Mouse (Mus musculus): ENCODE data around the gene Cmas. TPM values are rescaled to one million over a fixed set of nuclear protein-coding genes. Genes with fewer than 3 reads are reported as not detected.

Gene Cmas
- total and polyA plus RNA-seq, 2 experiments from 2014 or later, result 59.1 to 171 TPM

- no peak overlapping the region for H3K9ac ChIP-seq (replicated peaks; ENCODE audit: low read length)
- no peak overlapping the region for H3K27ac ChIP-seq
- ATAC-seq (no peak), DNase-seq (ENCODE audit: low spot score) (no peak)
- no peaks in the 10 kb centered on the region for H3K4me1 ChIP-seq (ENCODE audit: insufficient read depth, low read length)
- H3K4me2 ChIP-seq (ENCODE audit: low read depth, low read length), result no peak overlapping the region
- H3K27me3 ChIP-seq (ENCODE audit: insufficient read depth, low read length), result no peaks in the 10 kb centered on the region
- 35% methylated on average over 2 of the region's 2 CpGs for WGBS
- no peaks in the 10 kb centered on the region for H3K9me3 ChIP-seq (ENCODE audit: low read length)
- peaks cover 58% of the 10 kb centered on the region for H3K36me3 ChIP-seq (ENCODE audit: insufficient read depth, low read length)
- no peak overlapping the region for H3K4me3 ChIP-seq (ENCODE audit: low read length)
- no peak for TF ChIP-seq CTCF (IDR thresholded peaks at IDR 0.05; ENCODE audit: low read depth)
Measured at GRCm38 (mm10) chr6:142764933-142765332, 8.4 kb downstream of the Cmas start.

GRCm38 (mm10) chr6:142767305-142767704, 10.8 kb downstream of the Cmas start:
- no peak for TF ChIP-seq CTCF (IDR thresholded peaks at IDR 0.05; ENCODE audit: low read depth)
- Histone ChIP-seq H3K27ac (no peak overlapping the region), H3K36me3 (ENCODE audit: insufficient read depth, low read length) (peaks cover 54% of the 10 kb centered on the region), H3K4me2 (ENCODE audit: low read depth, low read length) (no peak overlapping the region), H3K9me3 (ENCODE audit: low read length) (no peaks in the 10 kb centered on the region), H3K9ac (replicated peaks; ENCODE audit: low read length) (no peak overlapping the region), H3K4me1 (ENCODE audit: insufficient read depth, low read length) (no peaks in the 10 kb centered on the region), H3K4me3 (ENCODE audit: low read length) (no peak overlapping the region), H3K27me3 (ENCODE audit: insufficient read depth, low read length) (no peaks in the 10 kb centered on the region)
- no peak for ATAC-seq
- 89% methylated on average over 9 of the region's 9 CpGs for WGBS
- no peak for DNase-seq (ENCODE audit: low spot score)

GRCm38 (mm10) chr6:142769896-142770295, 13.4 kb downstream of the Cmas start:
- WGBS, result 87% methylated on average over 3 of the region's 3 CpGs
- Histone ChIP-seq H3K27ac (no peak overlapping the region), H3K4me2 (ENCODE audit: low read depth, low read length) (no peak overlapping the region), H3K4me3 (ENCODE audit: low read length) (no peak overlapping the region), H3K9me3 (ENCODE audit: low read length) (no peaks in the 10 kb centered on the region), H3K4me1 (ENCODE audit: insufficient read depth, low read length) (no peaks in the 10 kb centered on the region), H3K27me3 (ENCODE audit: insufficient read depth, low read length) (no peaks in the 10 kb centered on the region), H3K9ac (replicated peaks; ENCODE audit: low read length) (no peak overlapping the region), H3K36me3 (ENCODE audit: insufficient read depth, low read length) (peaks cover 64% of the 10 kb centered on the region)
- DNase-seq (ENCODE audit: low spot score) (no peak), ATAC-seq (no peak)
- no peak for TF ChIP-seq CTCF (IDR thresholded peaks at IDR 0.05; ENCODE audit: low read depth)

GRCm38 (mm10) chr6:142771643-142772042, 15.2 kb downstream of the Cmas start:
- TF ChIP-seq CTCF (IDR thresholded peaks at IDR 0.05; ENCODE audit: low read depth), result no peak
- Histone ChIP-seq H3K4me1 (ENCODE audit: insufficient read depth, low read length) (no peaks in the 10 kb centered on the region), H3K4me3 (ENCODE audit: low read length) (no peak overlapping the region), H3K9ac (replicated peaks; ENCODE audit: low read length) (no peak overlapping the region), H3K36me3 (ENCODE audit: insufficient read depth, low read length) (peaks cover 50% of the 10 kb centered on the region), H3K9me3 (ENCODE audit: low read length) (no peaks in the 10 kb centered on the region), H3K27me3 (ENCODE audit: insufficient read depth, low read length) (no peaks in the 10 kb centered on the region), H3K4me2 (ENCODE audit: low read depth, low read length) (no peak overlapping the region), H3K27ac (no peak overlapping the region)
- no peak for DNase-seq (ENCODE audit: low spot score)
- no peak for ATAC-seq
- 98% methylated on average over 4 of the region's 4 CpGs for WGBS

GRCm38 (mm10) chr6:142773566-142773965, 17.1 kb downstream of the Cmas start:
- ATAC-seq, result no peak
- H3K36me3 ChIP-seq (ENCODE audit: insufficient read depth, low read length), result peaks cover 33% of the 10 kb centered on the region
- WGBS, result 98% methylated on average over 5 of the region's 5 CpGs
- no peaks in the 10 kb centered on the region for H3K27me3 ChIP-seq (ENCODE audit: insufficient read depth, low read length)
- H3K4me2 ChIP-seq (ENCODE audit: low read depth, low read length), result no peak overlapping the region
- no peak overlapping the region for H3K4me3 ChIP-seq (ENCODE audit: low read length)
- H3K27ac ChIP-seq, result no peak overlapping the region
- H3K9me3 ChIP-seq (ENCODE audit: low read length), result no peaks in the 10 kb centered on the region
- no peaks in the 10 kb centered on the region for H3K4me1 ChIP-seq (ENCODE audit: insufficient read depth, low read length)
- no peak for DNase-seq (ENCODE audit: low spot score)
- H3K9ac ChIP-seq (replicated peaks; ENCODE audit: low read length), result no peak overlapping the region
- peak; percentile 45 for TF ChIP-seq CTCF (IDR thresholded peaks at IDR 0.05; ENCODE audit: low read depth)

GRCm38 (mm10) chr6:142776935-142777334, 20.4 kb downstream of the Cmas start:
- no peaks in the 10 kb centered on the region for H3K4me1 ChIP-seq (ENCODE audit: insufficient read depth, low read length)
- DNase-seq (ENCODE audit: low spot score) (no peak), ATAC-seq (no peak)
- TF ChIP-seq CTCF (IDR thresholded peaks at IDR 0.05; ENCODE audit: low read depth), result no peak
- H3K4me3 ChIP-seq (ENCODE audit: low read length), result no peak overlapping the region
- WGBS, result 81% methylated on average over 4 of the region's 4 CpGs
- no peaks in the 10 kb centered on the region for H3K27me3 ChIP-seq (ENCODE audit: insufficient read depth, low read length)
- H3K27ac ChIP-seq, result no peak overlapping the region
- no peak overlapping the region for H3K4me2 ChIP-seq (ENCODE audit: low read depth, low read length)
- no peaks in the 10 kb centered on the region for H3K9me3 ChIP-seq (ENCODE audit: low read length)
- no peak overlapping the region for H3K9ac ChIP-seq (replicated peaks; ENCODE audit: low read length)
- H3K36me3 ChIP-seq (ENCODE audit: insufficient read depth, low read length), result peaks cover 25% of the 10 kb centered on the region

- DNase-seq (ENCODE audit: low spot score) (peak; percentile 85), ATAC-seq (peak; percentile 74)
- H3K4me1 ChIP-seq (ENCODE audit: insufficient read depth, low read length), result no peaks in the 10 kb centered on the region
- 44% methylated on average over 11 of the region's 11 CpGs for WGBS
- no peak overlapping the region for H3K9ac ChIP-seq (replicated peaks; ENCODE audit: low read length)
- H3K4me3 ChIP-seq (ENCODE audit: low read length), result no peak overlapping the region
- H3K9me3 ChIP-seq (ENCODE audit: low read length), result no peaks in the 10 kb centered on the region
- TF ChIP-seq CTCF (IDR thresholded peaks at IDR 0.05; ENCODE audit: low read depth), result peak; percentile 82
- H3K27ac ChIP-seq, result no peak overlapping the region
- 0 out of 2 replicates have a peak, but pooled peaks cover 3% of the 10 kb centered on the region for H3K36me3 ChIP-seq (ENCODE audit: insufficient read depth, low read length)
- H3K27me3 ChIP-seq (ENCODE audit: insufficient read depth, low read length), result no peaks in the 10 kb centered on the region
- H3K4me2 ChIP-seq (ENCODE audit: low read depth, low read length), result no peak overlapping the region
Measured at GRCm38 (mm10) chr6:142779045-142779811, 22.7 kb downstream of the Cmas start.

All from hindbrain, postnatal 0 days (tissue).